Mouse (Mus musculus): ENCODE results near the gene Sdf4. TPM values are rescaled to one million over a fixed set of nuclear protein-coding genes. Genes with fewer than 3 reads are reported as not detected.

Gene Sdf4
- total RNA-seq (2012; rRNA removed) (111 and 114 TPM in 2 replicates), polyA plus RNA-seq (2012; ENCODE audit: insufficient read depth in 1 of 2, insufficient read length in 2 of 2, low read depth in 1 of 2, low replicate concordance in 2 of 2, missing spikeins in 1 of 2) (100 to 1,000 TPM in 1 of 2 experiments, not detected in 1; 117 TPM)

GRCm38 (mm10) chr4:155992241-155992905, at the start of gene Sdf4, which contains the start of gene B3galt6:
TSS of gene Sdf4 (plus strand) at chr4:155992872.
TSS of gene B3galt6 (minus strand) at chr4:155992649.
- H3K9me3 ChIP-seq (replicated peaks; ENCODE audit: insufficient read depth, low read length): no peaks in the 10 kb centered on the region
- H3K4me3 ChIP-seq (ENCODE audit: control insufficient read depth in 1 of 2, insufficient read depth in 1 of 2, low read depth in 2 of 2, low read length in 2 of 2): peak within 1 kb of the TSS; percentile 81 to 98
- peak; percentile 90 for DNase-seq (ENCODE audit: low read depth, low spot score)
- TF ChIP-seq NELFE (IDR thresholded peaks at IDR 0.05; ENCODE audit: low read depth, low read length) (peak; percentile 76), MAX (IDR thresholded peaks at IDR 0.05; ENCODE audit: low read length) (peak; percentile 98), POLR2A (IDR thresholded peaks at IDR 0.05; ENCODE audit: control insufficient read depth in 1 of 2, insufficient read depth in 1 of 2, low read depth in 1 of 2, low read length in 2 of 2, poor library complexity in 1 of 2) (peak; percentile 81 to 83), NRF1 (IDR thresholded peaks at IDR 0.05; ENCODE audit: insufficient read depth, low read depth, low read length, poor library complexity, severe bottlenecking) (peak; percentile 77), ZKSCAN1 (IDR thresholded peaks at IDR 0.05; ENCODE audit: low read depth, low read length) (no peak), CTCF (IDR thresholded peaks at IDR 0.05 in 2 of 3, conservative IDR thresholded peaks at IDR 0.05 in 1 of 3; ENCODE audit: control insufficient read depth in 1 of 3, insufficient read depth in 1 of 3, low read depth in 2 of 3, low read length in 3 of 3, poor library complexity in 1 of 3, severe bottlenecking in 1 of 3) (peak in 2 of 3 experiments; percentile 45 to 66; a peak in 5 of 6 replicates), JUND (IDR thresholded peaks at IDR 0.05; ENCODE audit: low read depth, low read length) (no peak), MXI1 (IDR thresholded peaks at IDR 0.05; ENCODE audit: low read depth, low read length) (peak; percentile 98), MAZ (IDR thresholded peaks at IDR 0.05; ENCODE audit: low read depth, low read length) (no peak), RAD21 (IDR thresholded peaks at IDR 0.05; ENCODE audit: low read depth, low read length) (no peak), MAFK (IDR thresholded peaks at IDR 0.05; ENCODE audit: borderline replicate concordance, low read depth, low read length) (no peak), USF1 (IDR thresholded peaks at IDR 0.05; ENCODE audit: low read depth, low read length) (peak; percentile 77), CHD2 (IDR thresholded peaks at IDR 0.05; ENCODE audit: low read length) (no peak), ELF1 (IDR thresholded peaks at IDR 0.05; ENCODE audit: low read depth, low read length) (peak; percentile 12; the same call in 1 of the 2 replicates), MYC (IDR thresholded peaks at IDR 0.05; ENCODE audit: low read depth, low read length) (peak; percentile 97), ZMIZ1 (IDR thresholded peaks at IDR 0.05; ENCODE audit: low read depth, low read length) (peak; percentile 33; the same call in 1 of the 2 replicates), SIN3A (IDR thresholded peaks at IDR 0.05; ENCODE audit: low read length) (peak; percentile 59), POLR2AphosphoS5 (IDR thresholded peaks at IDR 0.05; ENCODE audit: borderline replicate concordance, low read depth, low read length) (0 out of 2 replicates have a peak, but pooled peaks have one; percentile 35), HCFC1 (IDR thresholded peaks at IDR 0.05; ENCODE audit: low read depth, low read length) (peak; percentile 62; the same call in 1 of the 2 replicates)
- peaks cover 7 to 38% of the 10 kb centered on the region in 2 experiments for H3K36me3 ChIP-seq (ENCODE audit: control insufficient read depth in 1 of 2, insufficient read depth in 2 of 2, low read length in 2 of 2)
- peaks cover 51% of the 10 kb centered on the region for H3K79me2 ChIP-seq (ENCODE audit: control insufficient read depth, insufficient read depth, low read length, poor library complexity)
- H3K27ac ChIP-seq (ENCODE audit: control insufficient read depth, low read depth, low read length): peak within 1 kb of the TSS; percentile 97
- no peaks in the 10 kb centered on the region for H3K27me3 ChIP-seq (ENCODE audit: control insufficient read depth in 1 of 2, insufficient read depth in 2 of 2, low read length in 2 of 2)
- H3K4me1 ChIP-seq (ENCODE audit: control insufficient read depth in 1 of 2, insufficient read depth in 2 of 2, low read length in 2 of 2): peaks cover 7 to 39% of the 10 kb centered on the region in 2 experiments
- peak within 1 kb of the TSS; percentile 99 for H3K9ac ChIP-seq (ENCODE audit: control insufficient read depth, low read depth, low read length, poor library complexity, severe bottlenecking)

Data from MEL (cell line).